Mouse (Mus musculus) brain, embryonic 14.5 days (tissue): ENCODE data around the gene Gm14597. TPM values are rescaled to one million over a fixed set of nuclear protein-coding genes. Genes with fewer than 3 reads are reported as not detected.

Experiments
- DNase-seq: peaks from one replicate; pipeline ENCODE4 v3.0.0-alpha.2; 2011; ENCODE audit warnings: low read depth
- CTCF ChIP-seq: fragments of 200-500 bp; IDR thresholded peaks from 2 replicates; pipeline ENCODE4 v1.5.1; 2012; ENCODE audit warnings: inconsistent platforms, mild to moderate bottlenecking, moderate library complexity, borderline replicate concordance; ENCODE audit not compliant: insufficient read depth, insufficient read length; ENCODE audit errors: extremely low read depth
- POLR2A ChIP-seq: fragments of 200-500 bp; IDR thresholded peaks from 2 replicates; pipeline ENCODE4 v1.6.1; 2012; ENCODE audit warnings: mild to moderate bottlenecking, inconsistent platforms, borderline replicate concordance; ENCODE audit not compliant: poor library complexity, insufficient read depth, insufficient read length, severe bottlenecking; ENCODE audit errors: extremely low read depth
- polyA plus RNA-seq: library from polyadenylated mRNA; depleted of rRNA; stranded (reverse); fragments of >200 nt; gene quantifications from 2 replicates; pipeline ENCODE4 v1.2.3, GENCODE M21; 2012; rRNA removed

Gm14597 gene
- polyA plus RNA-seq, 1 experiment, result 0.25 TPM

DNA sequence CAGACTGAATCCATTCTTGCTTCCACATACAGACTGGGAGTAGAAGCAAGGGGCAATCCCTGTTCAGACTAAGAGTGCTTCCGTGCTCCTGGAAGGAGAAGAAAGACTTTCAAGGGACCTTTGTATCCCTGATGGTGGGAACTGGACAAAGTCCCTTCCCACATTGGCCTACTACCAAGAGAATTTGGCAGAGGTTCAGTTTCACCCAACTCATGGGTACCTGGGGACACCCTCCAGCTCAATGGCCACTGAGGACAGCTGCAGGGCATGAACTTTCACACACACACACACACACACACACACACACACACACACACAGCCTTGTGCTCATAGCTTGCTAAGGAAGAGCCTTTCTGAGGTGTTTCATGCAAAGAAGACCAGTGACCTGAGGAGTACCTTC, 29.5 kb downstream of the Gm14597 start:
- no peak for TF ChIP-seq CTCF
- no peak for TF ChIP-seq POLR2A
- no peak for DNase-seq

Other genes with a start within 250 kb of the Gm14597 start
- gene Mospd1, start 238.5 kb downstream of the Gm14597 start, polyA plus RNA-seq, result 17.7 and 20.9 TPM in 2 replicates
- gene Etd, start 174.1 kb downstream of the Gm14597 start, polyA plus RNA-seq, result not detected in 2 replicates
- 146 and 171 TPM in 2 replicates for gene Rtl8c, start 947 bp downstream of the Gm14597 start, polyA plus RNA-seq
- 286 and 338 TPM in 2 replicates for gene Rtl8a, start 34.7 kb upstream of the Gm14597 start, polyA plus RNA-seq
- gene Rtl8b, start 61.4 kb upstream of the Gm14597 start, polyA plus RNA-seq, result 347 and 365 TPM in 2 replicates
- gene 4930502E18Rik, start 115.8 kb upstream of the Gm14597 start, polyA plus RNA-seq, result 0.08 and 0.09 TPM in 2 replicates
- gene 1700013H16Rik, start 148.9 kb upstream of the Gm14597 start, polyA plus RNA-seq, result not detected in 2 replicates
- gene Zfp36l3, start 167.4 kb upstream of the Gm14597 start, polyA plus RNA-seq, result 0.06 and 0.07 TPM in 2 replicates
- 0.37 and 0.57 TPM in 2 replicates for gene Xlr, start 188.7 kb upstream of the Gm14597 start, polyA plus RNA-seq